Mouse (Mus musculus) forebrain, embryonic 13.5 days (tissue): ENCODE data around the gene Nck1. TPM values are rescaled to one million over a fixed set of nuclear protein-coding genes. Genes with fewer than 3 reads are reported as not detected.
A peak's percentile ranks its signal among the peaks of the same experiment; 100 is the strongest.

Experiments used
- ATAC-seq: fragments of 200-750 bp; cut with Nextera tagmentation; 2 replicates; pipeline ENCODE4 v1.8.0; 2017
- H3K27ac ChIP-seq: fragments of 300-500 bp; sonication (generic); 2 replicates; pipeline ENCODE4 v1.5.1; 2015; ENCODE audit warnings: inconsistent platforms, mild to moderate bottlenecking, moderate library complexity
- H3K27me3 ChIP-seq: fragments of 300-500 bp; sonication (generic); 2 replicates; pipeline ENCODE4 v1.6.1; 2015; ENCODE audit warnings: mild to moderate bottlenecking, inconsistent platforms
- H3K36me3 ChIP-seq: fragments of 300-500 bp; sonication (generic); 2 replicates; pipeline ENCODE4 v1.6.1; 2015; ENCODE audit warnings: mild to moderate bottlenecking, inconsistent platforms; ENCODE audit not compliant: poor library complexity, severe bottlenecking
- H3K4me1 ChIP-seq: fragments of 300-500 bp; sonication (generic); 2 replicates; pipeline ENCODE4 v1.6.1; 2015; ENCODE audit warnings: inconsistent platforms
- H3K4me2 ChIP-seq: fragments of 300-500 bp; sonication (generic); 2 replicates; pipeline ENCODE4 v1.6.1; 2015; ENCODE audit warnings: inconsistent platforms, mild to moderate bottlenecking, moderate library complexity
- H3K4me3 ChIP-seq: fragments of 300-500 bp; sonication (generic); 2 replicates; pipeline ENCODE4 v1.5.1; 2015; ENCODE audit warnings: mild to moderate bottlenecking, inconsistent platforms
- H3K9ac ChIP-seq: fragments of 300-500 bp; sonication (generic); 2 replicates; pipeline ENCODE4 v1.6.1; 2015; ENCODE audit warnings: mild to moderate bottlenecking, inconsistent platforms
- H3K9me3 ChIP-seq: fragments of 300-500 bp; sonication (generic); replicated peaks from 2 replicates; pipeline ENCODE4 v1.6.1; 2016; ENCODE audit warnings: inconsistent platforms
- WGBS: fragments of 180-500 bp; shearing (Covaris S2); methylation state at CpG from one replicate; pipeline ENCODE4 v1.1.7; 2015; 5-methylcytosine and 5-hydroxymethylcytosine counted together
- polyA plus RNA-seq: library from polyadenylated mRNA; unstranded; fragments of >200 nt; fragmentation: Nextera tagmentation; extraction: Ambion mirVana; gene quantifications from 2 replicates; pipeline ENCODE4 v1.2.1, GENCODE M21; 2015

Nck1 gene
- polyA plus RNA-seq, 1 experiment from 2014 or later = 54.6 TPM

DNA sequence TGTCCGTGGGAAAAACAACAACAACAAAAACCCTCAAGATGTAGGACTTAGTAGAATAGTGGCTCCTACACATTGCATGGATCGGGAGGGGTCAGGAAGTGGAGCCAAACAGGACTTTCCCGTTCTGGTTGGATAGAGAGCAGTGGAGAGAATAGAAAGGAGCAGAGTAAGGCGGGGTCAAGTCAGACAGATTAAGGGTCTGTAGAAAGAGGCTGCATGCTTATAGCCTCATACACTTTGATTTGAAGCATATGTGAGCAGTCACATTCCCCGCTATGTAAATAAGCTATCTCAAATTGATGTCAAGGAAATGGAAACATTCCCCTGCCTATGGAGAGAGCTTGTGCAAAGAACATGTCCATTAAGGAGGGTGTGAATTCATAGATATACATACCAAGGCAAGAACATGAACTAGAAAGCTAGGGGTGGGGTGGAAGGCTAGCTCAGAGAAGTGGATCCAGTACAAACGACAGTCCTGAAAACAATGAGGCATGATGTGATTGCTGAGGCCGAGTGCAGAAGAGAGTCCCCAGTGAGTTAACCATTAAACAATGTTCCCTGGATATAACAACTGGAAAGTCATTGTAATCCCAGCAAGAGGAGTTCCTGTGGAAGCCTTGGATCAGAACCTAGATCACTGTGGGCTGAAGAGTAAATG, 57.7 kb downstream of the Nck1 start:
- no peak overlapping the region for H3K9ac ChIP-seq
- H3K36me3 ChIP-seq = 0 out of 2 replicates have a peak, but pooled peaks cover 4% of the 10 kb centered on the region
- H3K27me3 ChIP-seq = no peaks in the 10 kb centered on the region
- H3K9me3 ChIP-seq = no peaks in the 10 kb centered on the region
- H3K27ac ChIP-seq = no peak overlapping the region
- WGBS = 76% methylated on average over 7 of the region's 7 CpGs
- no peak overlapping the region for H3K4me2 ChIP-seq
- H3K4me3 ChIP-seq = no peak overlapping the region
- peaks cover 7% of the 10 kb centered on the region for H3K4me1 ChIP-seq
- no peak for ATAC-seq

DNA sequence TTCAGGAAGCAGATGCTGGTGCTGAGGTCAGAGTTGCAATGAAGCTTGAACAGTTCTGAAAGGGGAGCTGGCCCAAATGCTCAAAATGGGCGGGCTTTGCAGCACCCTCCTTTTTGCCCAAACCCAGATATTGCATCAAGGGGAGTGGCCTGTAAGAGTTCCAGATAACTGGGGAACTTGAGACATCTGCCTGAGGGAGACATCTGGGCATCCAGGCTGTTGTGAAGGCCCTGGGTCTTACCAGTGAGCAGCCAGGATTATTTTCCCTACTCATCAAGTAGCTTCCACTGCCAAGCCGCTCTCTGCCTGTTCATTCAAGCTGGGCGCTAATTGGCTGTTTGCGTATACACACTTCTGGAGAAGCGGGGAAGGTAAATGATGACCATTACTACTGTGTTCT, 59.5 kb downstream of the Nck1 start, which contains the start of gene Il20rb:
Il20rb (minus strand) TSS at position 358 of the 400 bp plus-strand sequence.
- WGBS = 69% methylated on average over 5 of the region's 5 CpGs
- ATAC-seq = 0 out of 2 replicates have a peak, but pooled peaks have one; percentile 41
- Histone ChIP-seq H3K36me3 (0 out of 2 replicates have a peak, but pooled peaks cover 4% of the 10 kb centered on the region), H3K27ac (no peak within 1 kb of the TSS), H3K4me2 (no peak within 1 kb of the TSS), H3K9me3 (no peaks in the 10 kb centered on the region), H3K9ac (no peak within 1 kb of the TSS), H3K4me1 (peaks cover 7% of the 10 kb centered on the region), H3K4me3 (no peak within 1 kb of the TSS), H3K27me3 (no peaks in the 10 kb centered on the region)

DNA sequence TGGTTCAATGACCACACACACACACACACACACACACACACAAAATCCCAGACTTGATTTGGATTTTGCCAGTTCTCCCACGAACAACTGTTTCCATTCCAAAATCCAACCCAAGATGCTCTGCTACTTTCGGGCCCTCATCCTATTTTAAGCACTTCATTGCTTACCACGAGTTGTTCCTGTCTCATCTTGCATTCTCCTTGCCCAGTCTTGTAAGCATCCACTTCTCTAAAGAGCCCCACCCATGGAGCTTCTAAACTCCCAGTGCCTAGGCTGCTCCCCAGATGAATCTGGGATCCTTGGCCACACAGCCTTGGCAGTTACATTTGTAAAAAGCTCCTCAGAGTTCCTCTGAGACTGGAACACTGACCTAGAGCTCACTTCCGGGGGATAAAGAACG, 62.6 kb downstream of the Nck1 start:
- no peak overlapping the region for H3K9ac ChIP-seq
- H3K4me2 ChIP-seq = no peak overlapping the region
- peaks cover 7% of the 10 kb centered on the region for H3K4me1 ChIP-seq
- no peaks in the 10 kb centered on the region for H3K36me3 ChIP-seq
- ATAC-seq = no peak
- H3K27me3 ChIP-seq = no peaks in the 10 kb centered on the region
- no peak overlapping the region for H3K27ac ChIP-seq
- no peak overlapping the region for H3K4me3 ChIP-seq
- H3K9me3 ChIP-seq = no peaks in the 10 kb centered on the region
- WGBS = 89% methylated on average over 5 of the region's 5 CpGs

DNA sequence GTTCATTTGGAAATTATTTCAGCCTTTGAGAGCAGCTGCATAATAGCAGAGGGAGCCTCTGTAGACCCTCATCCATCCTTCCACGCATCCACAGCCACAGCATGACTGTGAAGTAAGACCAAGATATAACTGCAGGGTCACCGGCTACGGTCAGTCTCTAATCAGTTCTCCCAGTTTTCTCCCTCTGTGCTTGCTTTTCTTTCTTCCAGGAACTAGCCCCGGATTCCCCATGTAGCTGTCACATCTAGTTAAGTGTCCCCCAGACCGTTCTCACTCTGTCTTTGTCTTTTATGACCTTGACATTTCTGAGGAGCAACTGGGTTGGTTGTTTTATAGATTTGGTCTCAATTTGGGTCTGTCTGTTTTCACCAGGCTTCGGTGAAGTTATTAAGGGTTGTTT, 64.3 kb downstream of the Nck1 start:
- Histone ChIP-seq H3K4me3 (no peak overlapping the region), H3K27ac (no peak overlapping the region), H3K36me3 (no peaks in the 10 kb centered on the region), H3K4me1 (peaks cover 5% of the 10 kb centered on the region), H3K4me2 (no peak overlapping the region), H3K9me3 (peaks cover 6% of the 10 kb centered on the region; the same call in 1 of the 2 replicates), H3K27me3 (no peaks in the 10 kb centered on the region), H3K9ac (no peak overlapping the region)
- WGBS = 88% methylated on average over 6 of the region's 6 CpGs
- no peak for ATAC-seq

DNA sequence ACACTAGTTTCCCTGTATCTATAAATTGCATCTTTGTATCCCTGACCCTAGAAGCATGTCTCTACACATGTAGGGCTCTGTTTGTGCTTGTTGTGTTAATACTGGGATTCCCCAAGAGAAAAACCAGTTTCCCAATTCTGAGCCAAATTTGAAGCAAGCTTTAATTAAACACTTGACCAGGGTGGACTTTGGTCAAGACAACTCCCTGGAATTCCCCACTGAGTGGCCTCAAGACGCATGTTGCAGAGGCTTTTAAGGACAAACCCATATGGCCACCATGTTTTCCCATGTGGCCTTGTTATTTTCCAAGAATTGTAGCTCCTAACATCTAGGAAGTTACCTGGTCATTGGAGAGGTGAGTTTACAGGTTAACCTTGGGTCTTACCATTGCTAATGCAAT, 71.9 kb downstream of the Nck1 start:
- peaks cover 7% of the 10 kb centered on the region; the same call in 1 of the 2 replicates for H3K9me3 ChIP-seq
- no peaks in the 10 kb centered on the region for H3K27me3 ChIP-seq
- H3K4me3 ChIP-seq = no peak overlapping the region
- no peak for ATAC-seq
- WGBS = 83% methylated on average over 1 of the region's 1 CpGs
- H3K36me3 ChIP-seq = no peaks in the 10 kb centered on the region
- no peak overlapping the region for H3K27ac ChIP-seq
- H3K9ac ChIP-seq = no peak overlapping the region
- no peaks in the 10 kb centered on the region for H3K4me1 ChIP-seq
- H3K4me2 ChIP-seq = no peak overlapping the region

DNA sequence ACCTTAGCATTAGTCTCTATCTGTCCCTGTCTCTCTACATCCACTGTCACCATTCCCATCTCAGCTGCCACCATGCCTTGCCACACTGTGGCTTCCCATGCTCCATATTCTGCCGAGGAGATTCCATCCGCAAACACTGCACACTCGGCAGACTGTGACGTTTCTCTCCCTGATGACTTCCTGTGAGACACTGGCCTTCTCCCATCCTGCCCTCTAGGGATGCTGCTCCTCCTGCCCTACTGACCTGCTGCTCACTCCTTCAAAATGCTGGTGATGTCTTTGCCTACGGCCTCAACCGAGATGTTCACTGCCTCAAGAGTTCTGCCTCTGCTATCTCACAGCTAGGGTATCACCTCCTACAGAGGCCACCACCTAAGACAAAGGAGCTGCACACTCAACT, 72.6 kb downstream of the Nck1 start:
- Histone ChIP-seq H3K4me2 (no peak overlapping the region), H3K4me3 (no peak overlapping the region), H3K36me3 (no peaks in the 10 kb centered on the region), H3K27me3 (no peaks in the 10 kb centered on the region), H3K9me3 (peaks cover 7% of the 10 kb centered on the region; the same call in 1 of the 2 replicates), H3K9ac (no peak overlapping the region), H3K4me1 (no peaks in the 10 kb centered on the region), H3K27ac (no peak overlapping the region)
- WGBS = 87% methylated on average over 6 of the region's 6 CpGs
- no peak for ATAC-seq

DNA sequence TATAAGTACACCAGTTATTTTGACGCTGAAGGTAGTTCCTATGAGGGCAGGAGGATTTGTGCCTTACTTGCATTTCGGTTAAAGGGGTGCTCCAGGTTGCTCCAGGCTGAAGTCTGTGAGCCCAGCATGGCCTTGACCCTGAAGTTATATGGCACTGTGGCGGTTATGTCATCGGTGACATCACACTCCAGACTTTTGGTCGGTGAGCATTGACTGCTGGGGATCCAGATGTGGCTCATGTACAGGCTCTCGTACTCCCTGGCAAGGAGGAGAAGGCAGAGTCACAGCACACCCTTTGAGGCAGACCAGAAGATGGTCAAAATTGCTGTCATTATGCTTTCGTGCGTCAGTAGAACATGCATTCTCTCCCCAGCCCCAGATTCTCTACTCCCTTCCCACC, 73.0 kb downstream of the Nck1 start:
- H3K4me2 ChIP-seq = no peak overlapping the region
- no peaks in the 10 kb centered on the region for H3K36me3 ChIP-seq
- H3K4me1 ChIP-seq = no peaks in the 10 kb centered on the region; the same call in 1 of the 2 replicates
- no peak overlapping the region for H3K27ac ChIP-seq
- peaks cover 7% of the 10 kb centered on the region; the same call in 1 of the 2 replicates for H3K9me3 ChIP-seq
- WGBS = 95% methylated on average over 8 of the region's 8 CpGs
- H3K27me3 ChIP-seq = no peaks in the 10 kb centered on the region
- ATAC-seq = no peak
- no peak overlapping the region for H3K4me3 ChIP-seq
- no peak overlapping the region for H3K9ac ChIP-seq

DNA sequence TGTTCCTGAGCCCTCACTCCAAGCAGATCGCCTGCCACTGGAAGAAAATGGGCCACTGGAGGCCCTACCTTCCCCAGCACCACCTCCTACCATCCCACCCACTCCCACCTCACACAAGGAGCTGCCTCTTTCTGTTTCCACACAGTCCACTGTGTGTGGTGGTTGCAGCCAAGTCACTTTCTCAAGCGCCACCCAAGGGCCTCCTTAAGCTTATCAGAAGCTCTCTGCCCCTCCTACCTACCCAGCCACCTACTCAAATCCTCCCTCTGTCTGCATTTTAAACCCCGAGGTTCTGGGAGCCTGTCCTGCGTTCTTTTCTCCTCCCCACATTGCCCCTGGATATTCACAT, 74.4 kb downstream of the Nck1 start:
- peaks cover 8% of the 10 kb centered on the region for H3K4me1 ChIP-seq
- WGBS = 72% methylated on average over 4 of the region's 4 CpGs
- H3K9me3 ChIP-seq = 0 out of 2 replicates have a peak, but pooled peaks cover 1% of the 10 kb centered on the region

DNA sequence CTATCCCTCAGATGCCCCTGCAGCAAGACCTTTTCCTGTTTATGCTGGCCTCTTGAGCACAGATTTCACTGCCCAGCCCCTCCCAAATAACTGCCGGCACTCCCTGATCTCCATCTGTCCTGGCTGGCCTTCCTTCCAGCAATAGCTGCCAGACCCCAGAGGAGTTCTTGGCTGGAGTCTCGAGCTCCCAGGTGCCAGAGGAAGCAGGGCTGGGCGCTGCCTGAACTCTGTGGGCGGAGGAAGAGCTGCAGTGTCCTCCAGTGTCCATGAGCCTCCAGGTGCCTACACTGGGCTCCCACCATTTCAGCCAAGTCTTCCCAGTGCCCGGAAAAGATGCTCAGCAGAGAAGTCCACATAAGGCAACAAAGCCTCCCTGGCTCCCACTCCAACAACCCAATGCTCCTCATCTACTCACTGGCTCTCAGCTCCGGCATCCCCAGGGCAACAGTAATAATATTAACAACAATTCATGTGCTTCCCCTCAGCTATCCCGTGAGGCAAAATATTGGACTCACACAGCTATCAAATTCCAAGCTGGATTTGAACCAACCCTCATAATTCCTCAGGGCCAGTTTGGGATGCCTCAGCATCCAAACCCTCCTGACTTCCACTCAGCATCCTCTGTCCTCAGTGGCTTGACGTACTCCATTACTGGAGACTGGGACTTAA, 74.9 kb downstream of the Nck1 start:
- 0 out of 2 replicates have a peak, but pooled peaks have one; percentile 24 for ATAC-seq
- Histone ChIP-seq H3K36me3 (no peaks in the 10 kb centered on the region), H3K27me3 (no peaks in the 10 kb centered on the region), H3K4me3 (no peak overlapping the region), H3K9ac (no peak overlapping the region), H3K4me1 (peaks cover 8% of the 10 kb centered on the region), H3K27ac (no peak overlapping the region), H3K4me2 (no peak overlapping the region), H3K9me3 (no peaks in the 10 kb centered on the region)
- WGBS = 77% methylated on average over 8 of the region's 8 CpGs

More for the DNA sequence above, 74.4 kb downstream of the Nck1 start:
- no peaks in the 10 kb centered on the region for H3K27me3 ChIP-seq
- H3K9ac ChIP-seq = no peak overlapping the region
- no peak for ATAC-seq
- H3K4me2 ChIP-seq = no peak overlapping the region
- no peak overlapping the region for H3K27ac ChIP-seq
- no peaks in the 10 kb centered on the region for H3K36me3 ChIP-seq
- H3K4me3 ChIP-seq = no peak overlapping the region

DNA sequence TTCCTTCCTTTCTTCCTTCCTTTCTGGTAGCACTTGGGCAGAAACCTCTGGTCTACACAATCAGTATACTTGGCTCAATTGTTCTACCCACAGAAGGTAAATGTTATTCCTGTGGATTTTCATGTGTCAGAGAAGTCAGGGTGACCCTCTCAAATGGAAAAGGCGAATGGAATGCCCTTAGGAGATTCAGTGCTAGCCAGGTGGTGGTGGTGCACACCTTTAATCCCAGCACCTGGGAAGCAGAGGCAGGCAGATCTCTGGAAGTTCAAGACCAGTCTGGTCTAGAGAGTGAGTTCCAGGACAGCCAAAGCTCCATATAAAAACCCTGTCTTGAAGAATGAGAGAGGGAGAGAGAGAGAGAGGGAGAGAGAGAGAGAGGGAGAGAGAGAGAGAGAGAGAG, 75.7 kb downstream of the Nck1 start:
- no peak overlapping the region for H3K9ac ChIP-seq
- no peak overlapping the region for H3K27ac ChIP-seq
- H3K36me3 ChIP-seq = no peaks in the 10 kb centered on the region
- ATAC-seq = no peak
- WGBS = 57% methylated on average over 1 of the region's 1 CpGs
- H3K4me3 ChIP-seq = no peak overlapping the region
- no peaks in the 10 kb centered on the region for H3K9me3 ChIP-seq
- H3K4me2 ChIP-seq = no peak overlapping the region
- peaks cover 8% of the 10 kb centered on the region for H3K4me1 ChIP-seq
- no peaks in the 10 kb centered on the region for H3K27me3 ChIP-seq

DNA sequence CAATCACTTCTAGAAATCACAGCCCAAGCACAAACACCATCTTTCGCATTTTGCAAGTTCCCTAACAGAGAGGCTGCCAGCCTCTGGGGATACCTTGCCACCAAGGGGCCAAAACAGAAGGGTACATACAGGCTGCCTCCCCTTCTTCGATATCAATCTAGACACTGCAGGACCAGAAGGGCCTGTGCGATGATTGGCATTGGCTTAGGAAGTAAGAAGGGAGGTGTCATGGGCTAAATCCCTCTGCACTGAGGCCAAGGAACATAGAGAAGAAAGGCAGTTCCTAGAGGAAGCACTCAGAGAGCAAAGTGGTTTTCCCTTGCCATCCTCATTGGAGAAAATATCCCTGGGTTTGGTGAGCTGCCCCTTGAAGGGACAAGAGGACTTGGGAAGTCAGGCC, 76.3 kb downstream of the Nck1 start:
- no peak overlapping the region for H3K4me2 ChIP-seq
- H3K36me3 ChIP-seq = no peaks in the 10 kb centered on the region
- H3K4me1 ChIP-seq = peaks cover 8% of the 10 kb centered on the region
- H3K27me3 ChIP-seq = no peaks in the 10 kb centered on the region
- no peak overlapping the region for H3K4me3 ChIP-seq
- no peak overlapping the region for H3K9ac ChIP-seq
- ATAC-seq = no peak
- H3K9me3 ChIP-seq = no peaks in the 10 kb centered on the region
- WGBS = 93% methylated on average over 3 of the region's 3 CpGs
- H3K27ac ChIP-seq = no peak overlapping the region

DNA sequence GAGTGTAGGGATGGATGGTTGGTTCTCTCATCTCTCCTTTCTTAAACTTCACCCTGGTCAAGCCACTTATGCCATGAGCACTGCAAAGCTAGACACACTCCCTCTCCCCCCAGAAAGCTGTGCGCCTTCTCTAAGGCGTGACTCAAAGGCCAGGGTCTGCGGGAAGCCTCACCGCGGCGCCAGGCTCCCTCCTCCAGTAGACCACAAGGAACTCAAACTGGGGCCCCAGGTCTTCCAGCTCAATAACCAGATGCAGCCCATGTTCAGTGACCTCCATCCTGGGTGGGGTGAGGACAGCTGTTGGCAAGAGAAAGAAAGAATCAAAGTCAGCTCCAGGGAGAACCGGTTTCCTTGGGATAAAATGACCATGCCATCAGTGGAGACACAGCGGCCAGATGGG, 77.8 kb downstream of the Nck1 start:
- WGBS = 95% methylated on average over 8 of the region's 8 CpGs
- no peak overlapping the region for H3K27ac ChIP-seq

More for the DNA sequence above, 77.8 kb downstream of the Nck1 start:
- Histone ChIP-seq H3K9ac (no peak overlapping the region), H3K36me3 (no peaks in the 10 kb centered on the region), H3K4me1 (peaks cover 8% of the 10 kb centered on the region), H3K4me2 (no peak overlapping the region), H3K27me3 (no peaks in the 10 kb centered on the region), H3K4me3 (no peak overlapping the region), H3K9me3 (no peaks in the 10 kb centered on the region)
- no peak for ATAC-seq
